Mouse (Mus musculus): ENCODE measurements around the gene Sel1l3.

DNA sequence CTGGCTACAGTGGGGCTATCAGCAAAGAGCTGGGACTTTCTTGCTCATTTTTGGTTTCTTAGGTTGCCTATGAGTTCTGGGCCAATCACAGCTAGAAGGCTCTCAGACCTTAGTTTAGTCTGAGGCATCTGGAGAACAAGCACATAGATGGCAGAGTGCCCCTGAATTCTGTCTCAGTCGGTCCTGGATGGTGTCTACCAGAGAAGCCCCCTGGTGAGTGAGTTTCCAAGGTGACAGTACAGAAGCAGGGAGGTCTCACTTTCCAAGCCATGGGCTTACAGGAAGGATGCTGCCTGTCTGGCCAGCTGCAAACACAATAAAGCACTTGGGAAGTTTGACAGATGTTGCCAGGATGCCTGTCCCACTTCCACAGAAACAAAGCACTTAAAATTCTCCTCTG is 1.1 kb upstream of the Sel1l3 start:
- TF ChIP-seq EP300 (IDR thresholded peaks at IDR 0.05; ENCODE audit: insufficient read depth, low read depth, low read length) = no peak
- TF ChIP-seq CTCF (IDR thresholded peaks at IDR 0.05) = no peak
- TF ChIP-seq POLR2A (IDR thresholded peaks at IDR 0.05; ENCODE audit: insufficient read depth, low read depth, low read length) = no peak
